Mouse (Mus musculus) intestine, embryonic 16.5 days (tissue): Measurements from ENCODE around the gene Ltf. TPM values are rescaled to one million over a fixed set of nuclear protein-coding genes. Genes with fewer than 3 reads are reported as not detected.
A peak's percentile ranks its signal among the peaks of the same experiment; 100 is the strongest.

Experiments used
- ATAC-seq: fragments of 200-750 bp; cut with Nextera tagmentation; 2 replicates; pipeline ENCODE4 v1.8.0; 2017; ENCODE audit warnings: moderate TSS enrichment, moderate library complexity
- H3K27ac ChIP-seq: fragments of 300-500 bp; sonication (generic); 2 replicates; pipeline ENCODE4 v1.5.1; 2014; ENCODE audit warnings: mild to moderate bottlenecking, low read length
- H3K27me3 ChIP-seq: fragments of 300-500 bp; sonication (generic); replicated peaks from 2 replicates; pipeline ENCODE4 v1.6.1; 2014; ENCODE audit warnings: low read length, control low read depth, mixed read lengths; ENCODE audit not compliant: control insufficient read depth, insufficient read depth
- H3K36me3 ChIP-seq: fragments of 300-500 bp; sonication (generic); 2 replicates; pipeline ENCODE4 v1.6.1; 2014; ENCODE audit warnings: low read length, control low read depth; ENCODE audit not compliant: control insufficient read depth, insufficient read depth
- H3K4me1 ChIP-seq: fragments of 300-500 bp; sonication (generic); 2 replicates; pipeline ENCODE4 v1.6.1; 2014; ENCODE audit warnings: low read length, control low read depth, mixed read lengths; ENCODE audit not compliant: control insufficient read depth, insufficient read depth
- H3K4me2 ChIP-seq: fragments of 300-500 bp; sonication (generic); 2 replicates; pipeline ENCODE4 v1.6.1; 2014; ENCODE audit warnings: low read depth, low read length, control low read depth
- H3K4me3 ChIP-seq: fragments of 300-500 bp; sonication (generic); 2 replicates; pipeline ENCODE4 v1.5.1; 2014; ENCODE audit warnings: mild to moderate bottlenecking, low read length
- H3K9ac ChIP-seq: fragments of 300-500 bp; sonication (generic); 2 replicates; pipeline ENCODE4 v1.6.1; 2014; ENCODE audit warnings: low read depth, low read length
- H3K9me3 ChIP-seq: fragments of 300-500 bp; sonication (generic); 2 replicates; pipeline ENCODE4 v1.6.1; 2016; ENCODE audit warnings: low read length, control low read depth; ENCODE audit not compliant: control insufficient read depth
- WGBS: fragments of 180-500 bp; shearing (Covaris S2); extraction: QIAGEN DNeasy Blood & Tissue Kit; methylation state at CpG from one replicate; pipeline ENCODE4 v1.1.7; 2014; 5-methylcytosine and 5-hydroxymethylcytosine counted together
- polyA plus RNA-seq: library from polyadenylated mRNA; unstranded; fragments of >200 nt; fragmentation: Nextera tagmentation; extraction: Ambion mirVana; gene quantifications from 2 replicates; pipeline ENCODE4 v1.2.1, GENCODE M21; 2015

Ltf gene
- polyA plus RNA-seq, 1 experiment from 2014 or later = 3.2 TPM

DNA sequence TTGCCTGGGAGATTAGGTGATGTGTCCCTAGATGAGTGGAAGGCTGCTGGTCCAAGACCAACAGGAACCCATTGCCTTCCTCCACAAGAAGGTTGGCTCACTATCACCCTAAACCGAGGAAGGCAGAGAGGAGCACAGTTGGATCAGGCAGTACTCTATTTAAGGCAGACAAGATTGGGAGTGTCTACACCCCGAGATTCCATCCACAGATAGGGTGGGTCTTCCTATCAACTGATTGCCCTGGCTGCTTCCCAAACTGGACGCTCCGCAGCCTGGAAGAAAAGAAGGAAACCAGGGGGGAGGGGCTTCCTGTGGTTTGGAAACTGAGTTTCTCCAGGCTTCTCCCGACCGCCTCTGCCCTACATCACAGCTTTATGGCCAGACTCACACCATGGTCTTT is 28.9 kb upstream of the Ltf start, which contains the start of gene Rtp3:
Gene Rtp3, minus strand, starts transcription at position 380 of the 400 bp plus-strand sequence.
- no peak within 1 kb of the TSS for H3K4me2 ChIP-seq
- H3K4me1 ChIP-seq = peaks cover 15% of the 10 kb centered on the region
- no peaks in the 10 kb centered on the region for H3K27me3 ChIP-seq
- H3K9ac ChIP-seq = no peak within 1 kb of the TSS
- no peak for ATAC-seq
- H3K9me3 ChIP-seq = no peaks in the 10 kb centered on the region
- H3K36me3 ChIP-seq = no peaks in the 10 kb centered on the region
- WGBS = 39% methylated on average over 6 of the region's 6 CpGs
- H3K27ac ChIP-seq = no peak within 1 kb of the TSS
- H3K4me3 ChIP-seq = no peak within 1 kb of the TSS

DNA sequence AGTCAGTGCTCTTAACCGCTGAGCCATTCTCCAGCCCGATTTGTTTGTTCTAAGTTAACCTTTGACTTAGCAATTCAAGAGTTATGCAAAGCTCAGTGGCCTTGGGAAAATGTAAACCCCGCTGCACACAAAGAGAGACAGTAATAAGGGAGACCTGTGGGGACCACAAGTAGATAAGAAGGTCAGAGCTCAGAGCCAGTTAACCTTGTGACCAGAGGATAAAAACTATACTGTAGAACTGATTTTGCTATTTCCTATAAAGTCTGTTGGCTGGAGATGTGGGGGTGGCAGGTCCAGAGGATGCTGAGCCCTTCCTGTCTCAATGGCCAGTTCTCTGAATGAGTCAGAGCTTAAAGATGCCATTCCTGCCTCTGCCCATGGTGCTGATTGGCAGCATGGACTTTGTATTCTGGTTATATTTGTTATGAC is 25.8 kb upstream of the Ltf start:
- H3K9me3 ChIP-seq = no peaks in the 10 kb centered on the region
- H3K27me3 ChIP-seq = no peaks in the 10 kb centered on the region
- no peak overlapping the region for H3K4me2 ChIP-seq
- H3K27ac ChIP-seq = peak overlapping the region; percentile 66
- H3K4me3 ChIP-seq = no peak overlapping the region
- peak; percentile 65 for ATAC-seq
- H3K36me3 ChIP-seq = no peaks in the 10 kb centered on the region
- H3K4me1 ChIP-seq = peaks cover 15% of the 10 kb centered on the region
- WGBS = 25% methylated on average over 3 of the region's 3 CpGs
- no peak overlapping the region for H3K9ac ChIP-seq

DNA sequence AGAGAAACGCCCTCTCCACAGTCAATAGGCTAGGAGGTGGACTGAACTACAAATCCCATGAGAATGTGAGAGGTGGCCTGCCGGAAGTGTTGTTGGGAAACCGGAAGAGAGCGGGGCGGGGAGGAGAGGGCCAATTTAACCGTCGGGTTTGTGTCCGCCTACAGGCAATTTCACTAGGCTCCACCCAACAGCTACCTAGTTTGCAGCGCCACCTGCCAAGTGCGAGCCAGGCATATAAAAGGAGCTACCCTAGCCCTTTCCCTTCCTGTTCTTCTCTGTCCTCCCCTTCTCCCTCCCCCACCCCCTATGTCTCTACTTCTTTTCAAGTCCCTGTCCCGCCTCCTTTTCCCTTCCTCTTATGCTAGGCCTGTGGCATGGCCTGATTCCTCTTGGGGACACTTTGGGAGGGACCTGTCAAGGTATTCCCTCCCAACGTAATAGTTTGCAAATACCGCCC is 24.3 kb upstream of the Ltf start:
- peak overlapping the region; percentile 60 for H3K9ac ChIP-seq
- peak overlapping the region; percentile 57 for H3K4me2 ChIP-seq
- no peaks in the 10 kb centered on the region for H3K36me3 ChIP-seq
- peak overlapping the region; percentile 44 for H3K4me3 ChIP-seq
- H3K27ac ChIP-seq = peak overlapping the region; percentile 82
- WGBS = 7% methylated on average over 13 of the region's 13 CpGs
- H3K27me3 ChIP-seq = no peaks in the 10 kb centered on the region
- no peaks in the 10 kb centered on the region for H3K9me3 ChIP-seq
- H3K4me1 ChIP-seq = peaks cover 17% of the 10 kb centered on the region
- peak; percentile 89 for ATAC-seq

DNA sequence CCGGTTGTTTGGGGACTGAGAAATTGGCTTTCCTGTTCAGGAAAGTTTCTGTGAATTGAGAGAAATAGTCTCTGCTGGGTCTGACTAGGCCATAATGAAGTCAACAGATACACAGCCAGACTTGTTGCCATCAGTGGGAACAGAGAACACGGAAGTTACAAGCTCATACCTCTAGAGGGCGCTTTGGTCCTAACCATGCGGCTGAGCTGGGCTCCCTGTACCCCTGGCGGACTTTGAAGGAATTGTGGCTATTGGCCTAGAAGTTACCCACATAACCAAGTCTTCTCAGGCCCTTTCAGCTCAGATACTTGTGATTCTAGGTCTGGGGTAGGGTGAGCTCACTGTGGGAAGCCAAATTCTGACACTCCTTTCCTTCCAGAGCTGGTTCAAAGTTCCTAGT is 21.8 kb upstream of the Ltf start:
- H3K27me3 ChIP-seq = no peaks in the 10 kb centered on the region
- peaks cover 13% of the 10 kb centered on the region for H3K4me1 ChIP-seq
- no peak overlapping the region for H3K4me2 ChIP-seq
- H3K36me3 ChIP-seq = no peaks in the 10 kb centered on the region
- no peak overlapping the region for H3K27ac ChIP-seq
- H3K4me3 ChIP-seq = no peak overlapping the region
- no peak overlapping the region for H3K9ac ChIP-seq
- no peaks in the 10 kb centered on the region for H3K9me3 ChIP-seq
- ATAC-seq = no peak
- WGBS = 6% methylated on average over 5 of the region's 5 CpGs

DNA sequence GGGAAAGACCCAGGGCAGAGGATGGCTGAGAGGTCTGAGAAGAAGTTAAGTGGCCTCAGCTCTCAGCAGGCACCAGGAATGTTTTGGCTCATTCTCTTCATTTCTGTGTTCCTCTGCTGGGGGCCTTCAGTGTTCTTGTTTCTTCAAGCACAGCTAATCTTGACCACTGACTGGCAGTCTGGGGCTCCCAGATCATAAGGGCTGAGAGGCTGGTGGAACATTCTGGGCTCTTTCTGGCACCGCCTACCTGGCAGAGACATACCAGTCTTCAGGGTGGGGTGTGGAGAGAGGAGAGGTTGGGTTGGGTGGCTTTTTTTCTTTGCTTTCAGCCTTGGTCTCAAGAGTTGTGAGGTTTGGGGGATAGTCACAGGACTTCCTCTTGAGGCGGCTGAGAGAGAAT is 20.0 kb upstream of the Ltf start:
- no peak overlapping the region for H3K4me3 ChIP-seq
- H3K36me3 ChIP-seq = no peaks in the 10 kb centered on the region
- H3K4me1 ChIP-seq = peaks cover 9% of the 10 kb centered on the region; the same call in 1 of the 2 replicates
- H3K9me3 ChIP-seq = no peaks in the 10 kb centered on the region
- 0 out of 2 replicates have a peak overlapping the region, but pooled peaks have one; percentile 29 for H3K9ac ChIP-seq
- no peaks in the 10 kb centered on the region for H3K27me3 ChIP-seq
- no peak overlapping the region for H3K4me2 ChIP-seq
- H3K27ac ChIP-seq = no peak overlapping the region
- 84% methylated on average over 2 of the region's 2 CpGs for WGBS
- ATAC-seq = no peak

DNA sequence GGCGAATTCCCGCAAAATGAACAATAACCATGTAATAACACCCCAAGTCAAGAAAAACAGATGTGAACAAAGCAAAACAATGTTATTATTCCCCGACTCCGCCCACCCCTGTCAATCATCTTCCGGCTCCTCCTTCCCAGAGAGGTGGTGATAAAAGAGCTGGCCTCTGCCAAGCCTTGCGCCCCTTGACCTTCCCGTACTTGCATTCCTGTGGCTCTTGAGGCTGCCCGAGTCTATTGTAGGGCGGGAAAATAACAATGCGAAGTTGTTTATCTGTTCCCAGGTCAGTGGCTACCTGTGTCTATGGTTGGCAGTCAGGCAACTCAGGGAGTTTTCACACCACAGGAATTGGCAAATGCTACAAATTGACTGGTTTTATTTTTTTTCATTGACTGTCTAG is 19.2 kb upstream of the Ltf start:
- no peaks in the 10 kb centered on the region for H3K9me3 ChIP-seq
- no peaks in the 10 kb centered on the region for H3K36me3 ChIP-seq
- ATAC-seq = no peak
- WGBS = 69% methylated on average over 10 of the region's 10 CpGs
- no peak overlapping the region for H3K4me3 ChIP-seq
- no peak overlapping the region for H3K9ac ChIP-seq
- no peak overlapping the region for H3K27ac ChIP-seq
- H3K4me1 ChIP-seq = 0 out of 2 replicates have a peak, but pooled peaks cover 6% of the 10 kb centered on the region
- H3K27me3 ChIP-seq = no peaks in the 10 kb centered on the region
- H3K4me2 ChIP-seq = no peak overlapping the region

DNA sequence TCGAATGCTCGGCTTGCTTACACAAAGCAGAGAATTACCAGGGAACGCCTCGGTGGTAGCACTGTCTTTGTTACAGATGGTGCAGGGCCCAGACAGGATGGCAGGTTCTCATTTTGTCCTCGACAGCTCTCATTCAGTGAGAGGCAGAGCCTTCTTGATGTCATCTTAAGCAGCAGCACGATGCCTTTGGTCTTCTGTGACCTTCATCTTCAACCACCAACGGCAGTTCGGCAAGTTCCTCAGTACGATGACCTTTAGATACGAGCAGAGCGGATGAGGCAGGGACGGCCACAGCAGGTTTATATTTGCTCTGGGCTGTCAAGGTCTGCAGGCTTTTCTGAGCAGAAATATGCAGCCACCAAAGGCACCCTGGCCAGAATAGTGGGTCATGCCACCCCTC is 17.4 kb upstream of the Ltf start:
- WGBS = 75% methylated on average over 12 of the region's 12 CpGs
- Histone ChIP-seq H3K9ac (no peak overlapping the region), H3K9me3 (no peaks in the 10 kb centered on the region), H3K4me1 (0 out of 2 replicates have a peak, but pooled peaks cover 6% of the 10 kb centered on the region), H3K36me3 (no peaks in the 10 kb centered on the region), H3K27me3 (no peaks in the 10 kb centered on the region), H3K4me2 (no peak overlapping the region), H3K4me3 (no peak overlapping the region), H3K27ac (no peak overlapping the region)
- no peak for ATAC-seq

DNA sequence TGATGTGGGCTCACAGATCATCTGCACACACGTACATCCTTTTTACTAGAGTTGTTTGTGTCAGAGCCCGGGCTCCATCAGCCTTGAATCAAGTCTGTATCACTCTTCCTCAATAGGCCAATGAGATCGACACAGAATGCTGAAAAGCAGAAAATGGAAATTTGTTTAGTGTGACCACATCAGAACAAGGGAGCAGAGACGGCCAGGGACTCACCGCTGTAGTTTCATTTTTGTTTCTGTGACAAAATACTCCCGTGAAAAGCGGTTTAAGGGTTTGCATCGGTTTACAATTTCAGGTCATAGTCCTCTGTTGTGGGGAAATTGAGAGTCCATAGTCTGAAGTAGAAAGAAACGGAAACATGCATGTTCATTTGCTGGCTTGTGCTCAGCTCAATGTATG is 15.8 kb upstream of the Ltf start:
- 84% methylated on average over 9 of the region's 9 CpGs for WGBS
- ATAC-seq = peak; percentile 50
- Histone ChIP-seq H3K27me3 (no peaks in the 10 kb centered on the region), H3K4me2 (no peak overlapping the region), H3K9ac (no peak overlapping the region), H3K27ac (no peak overlapping the region), H3K4me1 (0 out of 2 replicates have a peak, but pooled peaks cover 6% of the 10 kb centered on the region), H3K4me3 (no peak overlapping the region), H3K36me3 (no peaks in the 10 kb centered on the region), H3K9me3 (no peaks in the 10 kb centered on the region)

DNA sequence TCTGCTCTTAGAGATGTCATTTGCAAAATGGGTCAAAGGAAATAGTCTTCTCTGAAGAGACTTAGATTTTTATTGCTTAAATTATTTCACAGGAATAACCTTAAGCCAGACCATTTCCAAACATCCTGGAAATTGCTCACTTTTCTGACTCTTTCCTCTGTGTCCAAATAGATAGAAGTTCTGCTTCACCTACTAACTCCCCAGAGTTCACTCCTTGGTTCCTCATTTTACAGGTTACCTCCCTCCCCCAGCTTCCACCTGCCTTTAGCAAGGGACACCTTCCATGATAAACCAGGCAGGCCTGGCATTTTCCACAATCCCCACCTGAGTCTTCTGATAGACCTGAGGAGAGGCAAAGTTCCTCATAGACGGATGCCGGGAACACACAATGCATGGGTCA is 12.5 kb upstream of the Ltf start:
- Histone ChIP-seq H3K4me1 (no peaks in the 10 kb centered on the region), H3K9ac (no peak overlapping the region), H3K4me2 (no peak overlapping the region), H3K27me3 (no peaks in the 10 kb centered on the region), H3K36me3 (no peaks in the 10 kb centered on the region), H3K27ac (no peak overlapping the region), H3K9me3 (no peaks in the 10 kb centered on the region), H3K4me3 (no peak overlapping the region)
- WGBS = 91% methylated on average over 2 of the region's 2 CpGs
- no peak for ATAC-seq

DNA sequence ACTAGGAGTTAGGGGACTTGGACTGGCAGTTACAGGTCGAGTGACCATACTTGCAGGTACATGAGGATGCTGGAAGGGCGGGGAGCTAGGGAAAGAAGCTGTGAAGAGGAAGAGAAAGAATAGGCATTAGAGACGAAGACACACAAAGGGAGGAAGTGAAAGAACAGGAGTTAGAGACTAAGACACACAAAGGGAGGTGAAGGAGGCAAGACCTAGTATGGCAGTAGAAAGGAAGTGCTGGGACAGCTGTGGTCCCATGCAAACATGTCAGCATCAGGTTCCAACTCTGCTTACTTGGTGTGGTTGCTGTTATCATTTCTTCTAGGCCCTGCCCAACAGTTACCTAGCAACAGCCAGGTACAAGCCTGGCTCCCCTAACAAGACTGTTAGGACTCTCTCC is 9.3 kb upstream of the Ltf start:
- no peak for ATAC-seq
- Histone ChIP-seq H3K4me1 (no peaks in the 10 kb centered on the region), H3K9me3 (no peaks in the 10 kb centered on the region), H3K27ac (no peak overlapping the region), H3K4me3 (no peak overlapping the region), H3K36me3 (no peaks in the 10 kb centered on the region), H3K27me3 (no peaks in the 10 kb centered on the region), H3K4me2 (no peak overlapping the region), H3K9ac (no peak overlapping the region)
- WGBS = 66% methylated on average over 3 of the region's 3 CpGs
